Mouse (Mus musculus) heart, embryonic 16.5 days (tissue): ENCODE measurements around the gene Ndst4. TPM values are rescaled to one million over a fixed set of nuclear protein-coding genes. Genes with fewer than 3 reads are reported as not detected.
A peak's percentile ranks its signal among the peaks of the same experiment; 100 is the strongest.

Experiments
- ATAC-seq: fragments of 200-750 bp; cut with Nextera tagmentation; replicated peaks from 2 replicates; pipeline ENCODE4 v1.8.0; 2017; ENCODE audit warnings: moderate number of reproducible peaks; ENCODE audit not compliant: insufficient read depth, low FRiP score; ENCODE audit errors: extremely low read depth
- H3K27ac ChIP-seq: fragments of 300-500 bp; sonication (generic); 2 replicates; pipeline ENCODE4 v1.5.1; 2014; ENCODE audit warnings: mild to moderate bottlenecking, low read length, control low read depth, moderate library complexity
- H3K27me3 ChIP-seq: fragments of 300-500 bp; sonication (generic); 2 replicates; pipeline ENCODE4 v1.6.1; 2014; ENCODE audit warnings: low read length, mixed read lengths; ENCODE audit not compliant: control insufficient read depth, insufficient read depth
- H3K36me3 ChIP-seq: fragments of 300-500 bp; sonication (generic); 2 replicates; pipeline ENCODE4 v1.6.1; 2014; ENCODE audit not compliant: control insufficient read depth, insufficient read depth
- H3K4me1 ChIP-seq: fragments of 300-500 bp; sonication (generic); 2 replicates; pipeline ENCODE4 v1.6.1; 2014; ENCODE audit warnings: low read length, mixed read lengths; ENCODE audit not compliant: control insufficient read depth, insufficient read depth
- H3K4me2 ChIP-seq: fragments of 300-500 bp; sonication (generic); 2 replicates; pipeline ENCODE4 v1.6.1; 2014; ENCODE audit warnings: low read depth, mild to moderate bottlenecking, control low read depth, low read length
- H3K4me3 ChIP-seq: fragments of 300-500 bp; sonication (generic); 2 replicates; pipeline ENCODE4 v1.5.1; 2014; ENCODE audit warnings: mild to moderate bottlenecking, control low read depth, low read length
- H3K9ac ChIP-seq: fragments of 300-500 bp; sonication (generic); 2 replicates; pipeline ENCODE4 v1.6.1; 2014; ENCODE audit warnings: low read length, control low read depth
- H3K9me3 ChIP-seq: fragments of 300-500 bp; sonication (generic); replicated peaks from 2 replicates; pipeline ENCODE4 v1.6.1; 2016; ENCODE audit warnings: low read length; ENCODE audit not compliant: control insufficient read depth
- WGBS: fragments of 180-500 bp; shearing (Covaris S2); extraction: QIAGEN DNeasy Blood & Tissue Kit; methylation state at CpG from one replicate; pipeline ENCODE4 v1.1.7; 2014; 5-methylcytosine and 5-hydroxymethylcytosine counted together
- polyA plus RNA-seq: library from polyadenylated mRNA; unstranded; fragments of >200 nt; fragmentation: Nextera tagmentation; extraction: Ambion mirVana; gene quantifications from 2 replicates; pipeline ENCODE4 v1.2.1, GENCODE M21; 2015

Gene Ndst4
- polyA plus RNA-seq, 1 experiment from 2014 or later, result 0.66 TPM

GRCm38 (mm10) chr3:125687601-125688000 is 283.7 kb downstream of the Ndst4 start:
- ATAC-seq, result no peak
- no peak overlapping the region for H3K4me2 ChIP-seq
- no peak overlapping the region for H3K4me3 ChIP-seq
- H3K9ac ChIP-seq, result no peak overlapping the region
- H3K4me1 ChIP-seq, result no peaks in the 10 kb centered on the region
- H3K27ac ChIP-seq, result no peak overlapping the region
- 55% methylated on average over 2 of the region's 2 CpGs for WGBS
- H3K36me3 ChIP-seq, result no peaks in the 10 kb centered on the region
- H3K27me3 ChIP-seq, result no peaks in the 10 kb centered on the region
- no peaks in the 10 kb centered on the region for H3K9me3 ChIP-seq

- no peaks in the 10 kb centered on the region for H3K4me1 ChIP-seq
- no peaks in the 10 kb centered on the region for H3K27me3 ChIP-seq
- no peak overlapping the region for H3K4me3 ChIP-seq
- no peak overlapping the region for H3K4me2 ChIP-seq
- 83% methylated on average over 1 of the region's 1 CpGs for WGBS
- ATAC-seq, result no peak
- H3K36me3 ChIP-seq, result no peaks in the 10 kb centered on the region
- no peaks in the 10 kb centered on the region for H3K9me3 ChIP-seq
- no peak overlapping the region for H3K27ac ChIP-seq
- H3K9ac ChIP-seq, result no peak overlapping the region
Measured at GRCm38 (mm10) chr3:125690948-125691347, 287.1 kb downstream of the Ndst4 start.

- H3K27ac ChIP-seq, result no peak overlapping the region
Measured at GRCm38 (mm10) chr3:125722953-125723352, 319.1 kb downstream of the Ndst4 start.

GRCm38 (mm10) chr3:125734945-125735344 is 331.1 kb downstream of the Ndst4 start:
- ATAC-seq, result peak; percentile 73
- Histone ChIP-seq H3K27me3 (no peaks in the 10 kb centered on the region), H3K36me3 (no peaks in the 10 kb centered on the region), H3K9ac (no peak overlapping the region), H3K4me3 (no peak overlapping the region), H3K9me3 (no peaks in the 10 kb centered on the region), H3K4me1 (peaks cover 2% of the 10 kb centered on the region; the same call in 1 of the 2 replicates), H3K27ac (no peak overlapping the region), H3K4me2 (no peak overlapping the region)
- WGBS, result 32% methylated on average over 2 of the region's 2 CpGs

More at GRCm38 (mm10) chr3:125722953-125723352, 319.1 kb downstream of the Ndst4 start:
- Histone ChIP-seq H3K4me3 (no peak overlapping the region), H3K9ac (no peak overlapping the region), H3K4me1 (no peaks in the 10 kb centered on the region), H3K4me2 (no peak overlapping the region), H3K9me3 (no peaks in the 10 kb centered on the region), H3K27me3 (no peaks in the 10 kb centered on the region), H3K36me3 (no peaks in the 10 kb centered on the region)
- ATAC-seq, result no peak
- WGBS, result 75% methylated on average over 2 of the region's 2 CpGs

- no peak overlapping the region for H3K27ac ChIP-seq
- ATAC-seq, result no peak
- H3K9ac ChIP-seq, result no peak overlapping the region
- no peak overlapping the region for H3K4me3 ChIP-seq
- H3K36me3 ChIP-seq, result no peaks in the 10 kb centered on the region
- no peaks in the 10 kb centered on the region for H3K9me3 ChIP-seq
- no peaks in the 10 kb centered on the region for H3K4me1 ChIP-seq
- H3K4me2 ChIP-seq, result no peak overlapping the region
- 64% methylated on average over 3 of the region's 3 CpGs for WGBS
- H3K27me3 ChIP-seq, result no peaks in the 10 kb centered on the region
Measured at GRCm38 (mm10) chr3:125744468-125745141, 340.7 kb downstream of the Ndst4 start.

- no peak for ATAC-seq
- H3K9me3 ChIP-seq, result no peaks in the 10 kb centered on the region
- no peak overlapping the region for H3K4me2 ChIP-seq
- no peak overlapping the region for H3K27ac ChIP-seq
- no peaks in the 10 kb centered on the region for H3K27me3 ChIP-seq
- H3K4me3 ChIP-seq, result no peak overlapping the region
- H3K36me3 ChIP-seq, result no peaks in the 10 kb centered on the region
- WGBS, result 67% methylated on average over 3 of the region's 3 CpGs
- no peaks in the 10 kb centered on the region for H3K4me1 ChIP-seq
- H3K9ac ChIP-seq, result no peak overlapping the region
Measured at GRCm38 (mm10) chr3:125745142-125745496, 341.2 kb downstream of the Ndst4 start.

GRCm38 (mm10) chr3:125746367-125746766 is 342.5 kb downstream of the Ndst4 start:
- WGBS, result 68% methylated on average over 3 of the region's 3 CpGs
- H3K9me3 ChIP-seq, result no peaks in the 10 kb centered on the region
- ATAC-seq, result no peak
- no peak overlapping the region for H3K9ac ChIP-seq
- no peaks in the 10 kb centered on the region for H3K27me3 ChIP-seq
- no peak overlapping the region for H3K4me3 ChIP-seq
- H3K36me3 ChIP-seq, result no peaks in the 10 kb centered on the region
- H3K4me2 ChIP-seq, result no peak overlapping the region
- H3K4me1 ChIP-seq, result no peaks in the 10 kb centered on the region
- H3K27ac ChIP-seq, result no peak overlapping the region

GRCm38 (mm10) chr3:125756911-125757310 is 353.0 kb downstream of the Ndst4 start:
- Histone ChIP-seq H3K27ac (no peak overlapping the region), H3K4me2 (no peak overlapping the region), H3K4me3 (no peak overlapping the region), H3K36me3 (no peaks in the 10 kb centered on the region), H3K9me3 (no peaks in the 10 kb centered on the region), H3K9ac (no peak overlapping the region), H3K4me1 (no peaks in the 10 kb centered on the region), H3K27me3 (no peaks in the 10 kb centered on the region)
- 62% methylated on average over 1 of the region's 1 CpGs for WGBS
- no peak for ATAC-seq

- no peaks in the 10 kb centered on the region for H3K36me3 ChIP-seq
Measured at GRCm38 (mm10) chr3:125760711-125761110, 356.8 kb downstream of the Ndst4 start.

More at GRCm38 (mm10) chr3:125760711-125761110, 356.8 kb downstream of the Ndst4 start:
- H3K27me3 ChIP-seq, result no peaks in the 10 kb centered on the region
- no peak overlapping the region for H3K27ac ChIP-seq
- H3K9ac ChIP-seq, result no peak overlapping the region
- no peaks in the 10 kb centered on the region for H3K9me3 ChIP-seq
- no peaks in the 10 kb centered on the region for H3K4me1 ChIP-seq
- ATAC-seq, result no peak
- H3K4me3 ChIP-seq, result no peak overlapping the region
- H3K4me2 ChIP-seq, result no peak overlapping the region
